Mouse (Mus musculus) limb, embryonic 10.5 days (tissue): ENCODE results near the gene St8sia1. TPM values are rescaled to one million over a fixed set of nuclear protein-coding genes. Genes with fewer than 3 reads are reported as not detected.
A peak's percentile ranks its signal among the peaks of the same experiment; 100 is the strongest.

Source experiments
- DNase-seq: peaks from one replicate; pipeline ENCODE4 v3.0.0-alpha.2; 2017; ENCODE audit warnings: low spot score
- H3K27ac ChIP-seq: fragments of 300-500 bp; sonication (generic); 2 replicates; pipeline ENCODE4 v1.5.1; 2016; ENCODE audit warnings: mild to moderate bottlenecking
- H3K27me3 ChIP-seq: fragments of 300-500 bp; sonication (generic); 2 replicates; pipeline ENCODE4 v1.6.1; 2016; ENCODE audit warnings: low read depth, mild to moderate bottlenecking; ENCODE audit not compliant: poor library complexity, severe bottlenecking
- H3K36me3 ChIP-seq: fragments of 300-500 bp; sonication (generic); 2 replicates; pipeline ENCODE4 v1.6.1; 2016; ENCODE audit warnings: mild to moderate bottlenecking, moderate library complexity
- H3K4me1 ChIP-seq: fragments of 300-500 bp; sonication (generic); 2 replicates; pipeline ENCODE4 v1.6.1; 2016
- H3K4me3 ChIP-seq: fragments of 300-500 bp; sonication (generic); 2 replicates; pipeline ENCODE4 v1.5.1; 2016; ENCODE audit warnings: mild to moderate bottlenecking, moderate library complexity
- H3K9me3 ChIP-seq: fragments of 300-500 bp; sonication (generic); replicated peaks from 2 replicates; pipeline ENCODE4 v1.6.1; 2016; ENCODE audit warnings: mild to moderate bottlenecking
- WGBS: fragments of 180-500 bp; shearing (Covaris S2); methylation state at CpG from one replicate; pipeline ENCODE4 v1.1.7; 2016; 5-methylcytosine and 5-hydroxymethylcytosine counted together
- polyA plus RNA-seq: library from polyadenylated mRNA; unstranded; fragments of >200 nt; fragmentation: Nextera tagmentation; extraction: Ambion mirVana; gene quantifications from 2 replicates; pipeline ENCODE4 v1.2.1, GENCODE M21; 2016

St8sia1 gene
- polyA plus RNA-seq, 1 experiment from 2014 or later: 0.91 TPM

DNA sequence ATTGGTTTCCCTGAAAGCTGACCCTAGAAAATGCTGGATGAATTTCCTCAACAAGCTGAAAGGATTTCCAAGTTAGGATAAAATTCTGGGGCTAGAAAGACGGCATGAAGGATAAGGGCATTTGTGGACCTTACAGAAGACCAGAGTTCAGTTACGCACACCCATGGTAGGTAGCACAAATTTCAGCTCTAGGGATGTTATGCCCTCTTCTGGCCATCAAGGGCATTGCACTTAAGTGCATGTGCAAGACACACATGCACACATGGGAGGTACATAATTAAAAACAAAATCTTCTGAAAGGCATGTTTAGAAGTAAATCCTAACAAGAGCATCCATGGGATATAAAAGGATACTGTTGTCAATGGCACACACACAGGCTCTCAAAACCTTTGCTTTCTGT lies 105.3 kb downstream of the St8sia1 start:
- Histone ChIP-seq H3K36me3 (no peaks in the 10 kb centered on the region), H3K4me1 (peaks cover 23% of the 10 kb centered on the region), H3K27me3 (no peaks in the 10 kb centered on the region), H3K4me3 (no peak overlapping the region), H3K9me3 (no peaks in the 10 kb centered on the region), H3K27ac (no peak overlapping the region)
- DNase-seq: peak; percentile 28
- WGBS: 84% methylated on average over 2 of the region's 2 CpGs

- 63% methylated on average over 3 of the region's 3 CpGs for WGBS
- peak; percentile 31 for DNase-seq
- H3K4me3 ChIP-seq: no peak overlapping the region
- no peaks in the 10 kb centered on the region for H3K27me3 ChIP-seq
- H3K9me3 ChIP-seq: no peaks in the 10 kb centered on the region
- peaks cover 23% of the 10 kb centered on the region for H3K4me1 ChIP-seq
- no peak overlapping the region for H3K27ac ChIP-seq
- no peaks in the 10 kb centered on the region for H3K36me3 ChIP-seq
Observed at GRCm38 (mm10) chr6:142856258-142856874, 107.9 kb downstream of the St8sia1 start.

DNA sequence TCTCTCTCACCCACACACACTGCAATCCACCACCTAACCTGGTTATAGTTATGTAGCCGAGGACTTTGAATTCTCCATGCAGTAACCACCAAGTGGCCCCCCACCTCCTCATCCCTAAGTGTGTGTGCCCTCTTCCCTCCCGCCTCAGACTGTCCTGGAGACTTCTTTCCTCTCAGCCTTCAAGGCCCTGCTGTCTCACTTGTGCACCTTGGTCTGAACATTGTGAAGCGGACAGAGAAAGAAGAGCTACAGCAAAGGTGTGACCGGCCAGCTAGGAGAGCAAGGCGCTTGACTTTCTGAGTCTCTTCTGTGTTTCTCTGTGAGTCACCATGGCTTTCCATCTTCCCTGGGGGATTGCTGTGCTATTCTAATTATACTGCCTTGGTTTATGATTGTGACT lies 108.5 kb downstream of the St8sia1 start:
- WGBS: 85% methylated on average over 5 of the region's 5 CpGs
- no peaks in the 10 kb centered on the region for H3K9me3 ChIP-seq
- H3K27ac ChIP-seq: no peak overlapping the region
- peaks cover 23% of the 10 kb centered on the region for H3K4me1 ChIP-seq
- DNase-seq: peak; percentile 23
- no peaks in the 10 kb centered on the region for H3K36me3 ChIP-seq
- H3K4me3 ChIP-seq: no peak overlapping the region
- no peaks in the 10 kb centered on the region for H3K27me3 ChIP-seq

- Histone ChIP-seq H3K9me3 (no peaks in the 10 kb centered on the region), H3K4me3 (no peak overlapping the region), H3K27me3 (no peaks in the 10 kb centered on the region), H3K4me1 (peaks cover 20% of the 10 kb centered on the region), H3K27ac (no peak overlapping the region), H3K36me3 (no peaks in the 10 kb centered on the region)
- DNase-seq: peak; percentile 12
- 87% methylated on average over 6 of the region's 6 CpGs for WGBS
Observed at GRCm38 (mm10) chr6:142852419-142853377, 111.6 kb downstream of the St8sia1 start.

DNA sequence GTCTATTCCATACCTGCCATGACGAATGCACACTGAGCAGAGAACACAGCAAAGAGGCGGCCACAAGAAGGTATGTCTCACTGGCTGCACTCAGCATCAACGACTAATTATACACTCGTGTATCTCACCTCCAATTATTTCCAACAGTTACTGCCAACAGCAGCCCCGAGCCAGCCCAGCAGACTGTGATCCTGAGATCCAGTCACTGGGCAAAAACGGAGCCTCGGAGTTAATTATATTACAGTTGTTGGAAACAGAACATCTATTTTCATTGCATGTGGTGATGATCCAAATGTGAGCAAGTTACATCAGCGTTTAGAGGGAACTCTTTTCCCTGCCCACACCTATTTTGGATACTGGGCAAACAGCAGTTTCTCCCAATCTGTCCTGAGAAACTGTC lies 113.8 kb downstream of the St8sia1 start:
- Histone ChIP-seq H3K4me1 (no peaks in the 10 kb centered on the region; the same call in 1 of the 2 replicates), H3K9me3 (no peaks in the 10 kb centered on the region), H3K36me3 (no peaks in the 10 kb centered on the region), H3K27me3 (no peaks in the 10 kb centered on the region), H3K4me3 (no peak overlapping the region), H3K27ac (no peak overlapping the region)
- 83% methylated on average over 8 of the region's 8 CpGs for WGBS
- DNase-seq: peak; percentile 24

DNA sequence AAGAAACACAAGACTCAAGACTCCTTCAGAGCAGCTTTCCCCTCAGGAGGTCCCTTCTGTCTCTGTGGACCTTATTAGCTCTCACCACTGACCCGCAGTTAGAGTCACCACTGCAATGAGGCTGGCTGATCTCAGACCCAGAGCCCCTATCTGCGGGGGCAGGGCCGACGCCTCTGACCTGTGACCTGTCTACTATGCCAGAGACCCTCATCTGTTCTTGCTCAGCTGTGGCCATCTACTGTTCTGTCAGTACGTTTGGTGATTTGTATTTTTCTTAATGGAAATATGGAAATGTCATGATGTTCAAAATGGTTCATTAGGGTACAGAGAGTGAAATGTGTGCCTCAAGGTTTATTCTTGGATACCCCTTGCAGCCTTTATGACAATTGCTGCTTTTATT lies 114.9 kb downstream of the St8sia1 start:
- WGBS: 57% methylated on average over 5 of the region's 5 CpGs
- Histone ChIP-seq H3K27ac (no peak overlapping the region), H3K36me3 (no peaks in the 10 kb centered on the region), H3K9me3 (no peaks in the 10 kb centered on the region), H3K4me3 (no peak overlapping the region), H3K27me3 (no peaks in the 10 kb centered on the region), H3K4me1 (no peaks in the 10 kb centered on the region; the same call in 1 of the 2 replicates)
- peak; percentile 18 for DNase-seq

DNA sequence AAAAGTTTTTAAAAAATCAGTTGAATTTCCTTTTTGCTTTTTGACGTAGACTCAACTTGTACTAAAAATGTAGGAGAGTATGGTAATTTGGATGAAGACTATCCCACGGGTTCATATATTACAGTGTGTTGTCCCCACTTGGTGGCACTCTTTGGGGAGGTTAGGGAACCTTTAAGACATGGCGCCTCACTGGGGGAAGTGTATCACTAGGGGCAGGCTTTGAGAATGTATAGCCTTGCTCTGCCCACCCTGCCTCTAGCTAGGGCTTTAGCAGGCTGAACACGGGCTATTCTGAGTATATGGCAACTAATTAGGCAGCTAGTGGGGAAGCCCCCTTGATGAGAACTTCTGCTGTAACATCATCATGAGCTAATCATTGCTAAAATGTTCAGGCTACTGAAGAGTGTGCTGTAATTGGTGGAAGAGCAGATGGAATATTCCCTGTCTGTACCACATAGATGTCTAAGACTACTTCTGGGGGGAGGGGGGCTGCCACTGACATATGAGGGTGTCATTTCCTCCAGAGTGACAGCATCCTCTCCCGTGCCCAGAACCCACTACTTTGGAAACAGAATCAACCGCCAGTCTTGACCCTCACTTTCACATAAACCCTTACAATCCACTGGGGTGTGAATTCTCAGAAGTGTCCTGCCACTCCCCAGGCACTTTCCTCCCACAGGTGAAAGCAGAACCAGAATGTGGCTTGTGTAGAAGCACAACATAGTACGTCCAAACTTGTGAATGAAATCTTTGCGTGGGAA lies 116.2 kb downstream of the St8sia1 start:
- WGBS: 82% methylated on average over 8 of the region's 8 CpGs
- Histone ChIP-seq H3K4me3 (no peak overlapping the region), H3K4me1 (no peaks in the 10 kb centered on the region; the same call in 1 of the 2 replicates), H3K27me3 (no peaks in the 10 kb centered on the region), H3K36me3 (no peaks in the 10 kb centered on the region), H3K9me3 (no peaks in the 10 kb centered on the region), H3K27ac (no peak overlapping the region)
- DNase-seq: peak; percentile 20

GRCm38 (mm10) chr6:142846855-142847254 lies 117.4 kb downstream of the St8sia1 start:
- no peak overlapping the region for H3K4me3 ChIP-seq
- H3K36me3 ChIP-seq: no peaks in the 10 kb centered on the region
- H3K27ac ChIP-seq: no peak overlapping the region
- WGBS: 96% methylated on average over 4 of the region's 4 CpGs
- DNase-seq: no peak
- no peaks in the 10 kb centered on the region for H3K27me3 ChIP-seq
- no peaks in the 10 kb centered on the region; the same call in 1 of the 2 replicates for H3K4me1 ChIP-seq
- no peaks in the 10 kb centered on the region for H3K9me3 ChIP-seq

DNA sequence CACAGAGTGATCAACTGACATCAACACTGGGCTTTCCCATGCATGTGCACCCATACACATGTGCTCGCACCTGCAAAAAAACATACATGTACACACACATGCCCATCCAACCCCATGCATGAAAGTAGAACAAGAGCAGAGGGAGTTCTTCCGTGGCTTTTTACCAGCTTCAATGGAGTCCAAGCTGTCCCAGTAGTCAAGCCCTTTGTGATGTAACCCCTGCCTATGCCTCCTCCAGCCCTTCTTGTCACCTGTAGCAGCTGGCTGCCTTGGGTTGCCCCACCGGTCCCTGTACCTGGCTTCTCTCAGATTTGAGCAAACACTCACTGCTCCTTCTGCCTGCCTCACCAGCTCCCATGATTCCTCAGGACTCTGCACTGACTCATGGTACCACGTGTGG lies 119.2 kb downstream of the St8sia1 start:
- no peaks in the 10 kb centered on the region for H3K36me3 ChIP-seq
- H3K4me1 ChIP-seq: no peaks in the 10 kb centered on the region; the same call in 1 of the 2 replicates
- no peak overlapping the region for H3K4me3 ChIP-seq
- DNase-seq: no peak
- 85% methylated on average over 4 of the region's 4 CpGs for WGBS
- H3K27me3 ChIP-seq: no peaks in the 10 kb centered on the region
- H3K27ac ChIP-seq: no peak overlapping the region
- no peaks in the 10 kb centered on the region for H3K9me3 ChIP-seq

DNA sequence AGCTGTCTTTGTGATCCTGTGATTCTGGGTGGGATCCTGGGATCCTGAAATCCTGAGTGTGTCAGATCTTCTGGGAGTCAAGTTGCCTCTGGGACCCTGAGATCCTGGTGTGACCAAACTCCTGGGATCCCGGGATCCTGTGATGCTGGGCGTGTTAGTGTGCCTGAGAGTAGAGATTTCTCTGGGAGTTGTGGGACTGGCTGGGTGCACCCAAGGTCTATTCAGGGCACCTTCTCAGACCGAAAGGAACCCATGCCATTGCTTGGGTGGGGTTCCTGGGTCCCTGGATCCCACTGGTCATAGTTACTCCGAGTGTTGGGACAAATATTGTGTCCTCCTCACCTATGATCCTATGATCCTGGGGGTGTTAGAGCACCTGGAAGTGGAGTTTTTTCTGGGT lies 120.2 kb downstream of the St8sia1 start:
- no peaks in the 10 kb centered on the region for H3K36me3 ChIP-seq
- no peak overlapping the region for H3K27ac ChIP-seq
- no peaks in the 10 kb centered on the region for H3K9me3 ChIP-seq
- H3K4me3 ChIP-seq: no peak overlapping the region
- DNase-seq: no peak
- H3K4me1 ChIP-seq: no peaks in the 10 kb centered on the region
- WGBS: 86% methylated on average over 4 of the region's 4 CpGs
- H3K27me3 ChIP-seq: no peaks in the 10 kb centered on the region

GRCm38 (mm10) chr6:142838501-142838900 lies 125.8 kb downstream of the St8sia1 start:
- Histone ChIP-seq H3K9me3 (no peaks in the 10 kb centered on the region), H3K4me1 (no peaks in the 10 kb centered on the region), H3K27ac (no peak overlapping the region), H3K27me3 (no peaks in the 10 kb centered on the region), H3K4me3 (no peak overlapping the region), H3K36me3 (no peaks in the 10 kb centered on the region)
- WGBS: 97% methylated on average over 1 of the region's 1 CpGs
- DNase-seq: no peak

DNA sequence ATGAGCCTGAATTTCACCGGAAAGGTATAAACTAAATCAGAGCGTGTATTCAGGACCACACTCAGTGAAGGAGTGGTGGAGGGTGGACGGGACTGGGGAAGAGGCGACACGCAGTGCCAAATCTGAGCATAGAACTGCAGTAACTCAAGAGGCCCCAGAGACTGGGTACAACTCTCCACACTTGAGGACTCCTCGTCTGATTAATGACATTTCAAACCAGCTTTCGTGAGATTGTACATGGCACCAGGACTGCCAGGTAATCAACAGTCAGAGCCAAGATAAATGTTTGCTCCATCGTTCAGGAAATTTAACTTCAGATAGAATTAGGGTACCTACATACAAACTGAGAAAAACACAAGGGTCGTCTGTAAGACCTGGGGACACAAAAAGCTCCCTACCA lies 126.9 kb downstream of the St8sia1 start:
- 81% methylated on average over 9 of the region's 9 CpGs for WGBS
- Histone ChIP-seq H3K36me3 (no peaks in the 10 kb centered on the region), H3K4me1 (no peaks in the 10 kb centered on the region), H3K27ac (no peak overlapping the region), H3K9me3 (no peaks in the 10 kb centered on the region), H3K27me3 (no peaks in the 10 kb centered on the region), H3K4me3 (no peak overlapping the region)
- no peak for DNase-seq

DNA sequence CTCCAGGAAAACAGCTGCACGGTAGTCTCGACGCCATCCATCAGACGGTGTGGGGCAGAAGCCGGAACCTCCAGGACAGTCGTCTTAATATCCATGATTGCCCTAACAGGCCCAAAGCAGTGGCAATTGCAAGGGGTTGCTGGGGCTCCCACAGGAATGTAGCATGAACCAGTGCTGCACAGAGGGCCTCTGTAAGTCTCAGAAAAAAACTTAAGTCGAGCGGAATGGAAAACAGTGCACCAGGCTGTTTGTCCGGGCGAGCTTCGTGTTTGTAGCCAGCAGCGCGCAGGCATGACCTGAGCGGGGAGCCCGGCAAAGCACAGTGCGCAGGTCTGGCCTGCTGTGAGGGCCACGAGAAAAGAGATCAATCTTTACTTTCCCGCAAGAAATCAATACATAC lies 128.5 kb downstream of the St8sia1 start:
- no peaks in the 10 kb centered on the region for H3K4me1 ChIP-seq
- no peak overlapping the region for H3K4me3 ChIP-seq
- no peaks in the 10 kb centered on the region for H3K27me3 ChIP-seq
- 73% methylated on average over 18 of the region's 18 CpGs for WGBS
- H3K36me3 ChIP-seq: no peaks in the 10 kb centered on the region
- no peaks in the 10 kb centered on the region for H3K9me3 ChIP-seq
- H3K27ac ChIP-seq: no peak overlapping the region
- peak; percentile 30 for DNase-seq
